Mouse (Mus musculus): ENCODE results near the gene Zmiz1.
A peak's percentile ranks its signal among the peaks of the same experiment; 100 is the strongest.

Zmiz1 gene

DNA sequence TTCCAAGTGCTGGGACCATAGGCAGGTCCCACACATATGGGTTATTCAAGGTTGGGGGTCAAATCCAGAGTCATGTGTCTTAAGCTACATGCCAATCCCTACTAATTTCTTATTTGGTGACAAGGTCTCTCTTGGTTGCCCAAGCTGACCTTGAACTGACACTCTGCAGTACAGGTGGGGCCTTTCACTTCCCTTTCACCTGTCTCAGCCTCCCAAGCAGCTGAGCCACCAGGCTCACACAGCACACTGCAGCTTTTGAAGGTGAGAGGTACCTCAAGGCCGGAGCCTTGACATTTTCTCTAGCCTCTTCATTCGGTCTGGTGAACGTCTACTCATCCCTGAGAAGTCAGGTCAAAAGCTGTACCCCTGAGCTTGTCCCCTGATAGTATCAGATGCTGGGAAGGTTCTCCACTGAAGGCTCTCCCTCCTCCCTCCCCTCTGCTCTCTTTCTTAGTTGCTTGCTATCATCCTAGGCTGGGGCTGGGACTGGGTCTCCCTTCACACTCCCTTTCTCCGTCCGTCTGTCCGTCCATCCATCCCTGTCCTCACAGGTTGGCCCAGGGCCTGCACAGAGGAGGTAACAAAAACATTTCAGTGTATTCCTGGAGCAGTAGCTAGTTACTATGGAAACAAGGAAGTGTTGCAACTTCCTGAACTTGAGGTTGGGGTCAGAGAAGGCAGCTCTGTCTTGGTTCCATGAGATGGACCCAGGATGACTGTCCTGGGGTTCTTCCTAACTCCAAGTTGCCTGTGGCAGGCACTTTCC is 13.3 kb downstream of the Zmiz1 start:
- DNase-seq (ENCODE audit: low spot score in 2 of 2): no peak

GRCm38 (mm10) chr14:25472981-25473649 is 14.1 kb downstream of the Zmiz1 start:
- DNase-seq (ENCODE audit: low spot score in 2 of 2): no peak

- DNase-seq (ENCODE audit: low spot score in 2 of 2): no peak
These were observed 15.0 kb downstream of the Zmiz1 start for GRCm38 (mm10) chr14:25474017-25474416.

DNA sequence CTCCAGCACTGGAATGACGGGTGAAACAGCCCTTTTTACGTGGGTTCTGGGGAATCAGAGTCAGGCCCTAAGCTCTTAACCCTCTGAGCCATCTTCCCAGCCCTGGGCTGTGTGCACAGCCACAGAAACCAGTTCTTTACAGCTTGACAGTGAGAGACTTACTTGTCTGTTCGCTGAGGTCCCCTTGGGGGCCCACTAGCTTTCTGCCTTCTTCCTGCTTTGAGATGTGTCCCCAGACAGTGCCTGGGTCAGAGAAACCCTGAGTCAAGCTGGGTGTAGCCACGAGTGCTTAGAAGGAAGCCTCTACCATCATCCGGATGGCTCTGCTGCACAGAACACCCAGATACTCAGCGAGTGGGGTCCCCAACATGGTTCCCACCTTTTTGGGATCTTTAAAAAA is 15.7 kb downstream of the Zmiz1 start:
- DNase-seq (ENCODE audit: low spot score in 2 of 2): no peak

DNA sequence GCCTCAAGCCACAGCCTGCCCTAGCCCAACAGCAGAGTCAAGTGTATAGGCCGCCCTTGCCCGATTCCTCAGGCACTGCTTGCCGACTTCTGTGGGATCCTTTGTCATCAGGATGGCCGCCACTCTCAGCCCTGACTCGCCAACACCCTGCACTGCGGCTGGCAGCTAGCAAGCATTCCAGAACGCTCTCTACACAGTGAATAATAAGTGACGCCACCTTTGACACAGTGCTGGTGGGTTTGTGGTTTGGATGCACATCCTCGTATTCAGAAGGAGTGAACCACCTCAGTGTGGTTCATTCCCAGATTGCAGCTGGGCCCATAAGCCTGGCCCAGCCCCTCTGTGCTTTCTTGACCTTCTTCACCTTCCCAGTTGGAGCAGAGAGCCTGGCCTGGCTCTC is 17.1 kb downstream of the Zmiz1 start:
- no peak for DNase-seq (ENCODE audit: low spot score in 2 of 2)

DNA sequence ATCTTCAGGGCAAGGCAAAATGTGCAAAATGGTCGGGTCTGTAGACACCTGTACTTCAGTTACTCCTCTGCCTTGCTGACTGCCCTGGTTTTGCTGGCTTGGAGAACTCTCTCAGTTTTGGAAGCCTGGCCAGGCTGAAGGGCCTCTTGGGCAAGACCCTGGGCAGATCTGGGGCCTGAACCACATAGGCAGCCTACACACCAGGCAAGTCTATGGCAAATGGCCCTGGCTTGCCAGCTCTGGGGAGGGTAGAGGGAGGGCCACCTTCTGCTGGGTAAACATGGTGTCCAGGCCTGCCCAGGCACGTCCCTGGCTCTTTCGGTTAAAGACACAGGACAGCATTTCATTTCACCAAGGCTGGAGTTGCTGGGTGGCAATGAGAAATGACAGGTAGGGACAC is 17.5 kb downstream of the Zmiz1 start:
- DNase-seq (ENCODE audit: low spot score in 2 of 2): no peak

- DNase-seq (ENCODE audit: low spot score in 2 of 2): no peak
These were observed 18.3 kb downstream of the Zmiz1 start for GRCm38 (mm10) chr14:25477268-25477667.

- no peak for DNase-seq (ENCODE audit: low spot score in 2 of 2)
These were observed 19.3 kb downstream of the Zmiz1 start for GRCm38 (mm10) chr14:25478257-25478656.

- DNase-seq (ENCODE audit: low spot score in 2 of 2): no peak
These were observed 19.8 kb downstream of the Zmiz1 start for GRCm38 (mm10) chr14:25478755-25479154.

DNA sequence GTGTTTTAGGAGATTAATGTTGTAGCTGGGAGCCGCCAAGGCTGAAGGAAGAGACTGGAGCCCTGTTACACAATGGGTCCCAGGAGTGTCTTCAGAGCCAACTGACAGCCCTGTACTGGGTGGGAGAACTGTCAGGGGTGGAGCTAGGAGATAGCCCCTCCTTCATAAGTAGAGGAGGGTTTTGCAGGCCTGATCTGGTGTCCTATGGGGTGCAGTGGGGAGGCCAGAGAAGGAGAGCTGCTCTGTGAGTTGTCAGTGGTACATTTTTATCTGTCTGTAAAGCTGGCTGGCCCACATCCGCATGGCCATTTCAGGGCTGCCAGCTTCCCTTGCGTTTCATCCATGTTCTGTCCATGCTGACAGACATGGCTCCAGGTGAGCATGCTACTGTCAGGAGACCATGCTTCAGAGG is 20.9 kb downstream of the Zmiz1 start:
- DNase-seq (ENCODE audit: low spot score in 2 of 2): no peak

DNA sequence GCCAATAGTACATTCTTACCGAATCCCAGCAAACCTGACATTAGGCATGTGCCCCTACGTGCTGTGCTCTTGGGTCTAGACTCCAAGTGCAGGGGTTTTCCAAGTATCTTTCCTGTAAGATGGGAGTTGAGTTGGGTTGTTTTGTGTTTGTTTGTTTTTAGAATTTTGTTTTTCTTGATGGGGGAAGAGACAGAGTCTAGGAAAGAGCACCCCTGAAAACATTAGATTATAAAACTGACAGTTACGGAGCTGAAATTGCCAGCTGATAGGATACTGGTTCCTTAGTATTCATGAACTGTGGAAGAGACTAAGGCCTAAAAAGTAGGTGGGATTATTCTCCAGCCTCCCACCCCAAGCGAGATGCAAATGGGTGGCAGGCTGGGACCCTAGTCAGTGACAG is 21.5 kb downstream of the Zmiz1 start:
- DNase-seq (ENCODE audit: low spot score in 2 of 2): no peak

DNA sequence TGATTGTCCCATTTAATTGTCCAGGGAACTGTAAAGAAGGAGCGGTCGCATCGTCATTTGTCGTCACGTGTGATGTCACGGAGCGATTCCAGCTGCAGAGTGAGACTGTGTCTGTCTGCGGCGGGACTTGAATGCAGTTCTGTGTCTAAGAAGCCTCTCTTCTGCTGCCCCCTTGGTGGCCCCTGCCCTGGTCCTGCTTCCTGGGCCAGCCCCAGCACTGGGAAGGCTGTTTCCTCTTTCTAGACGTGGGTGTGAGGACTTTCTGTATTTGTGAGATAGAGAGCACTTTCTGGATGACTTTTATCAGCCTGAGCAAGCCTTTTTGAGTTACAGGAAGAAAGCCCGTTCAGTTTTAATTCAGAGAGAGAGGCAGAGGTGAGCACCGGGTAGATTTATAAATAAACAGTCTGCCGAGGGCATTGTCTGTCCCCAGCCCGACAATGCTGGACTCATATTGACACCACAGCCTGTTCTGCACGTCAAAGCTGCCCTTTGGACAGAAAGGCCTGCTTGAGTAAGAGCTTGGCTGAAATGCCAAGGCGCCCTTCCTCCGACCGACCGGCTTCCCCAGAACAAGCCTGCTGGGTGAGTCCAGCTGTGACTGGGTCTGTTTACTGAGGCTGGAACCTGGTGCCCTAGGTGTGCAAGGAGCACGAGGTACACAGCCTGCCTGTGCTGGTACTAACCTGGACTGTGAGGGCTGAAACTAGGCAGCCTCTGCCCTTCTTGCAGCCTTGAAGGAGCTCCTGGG is 22.1 kb downstream of the Zmiz1 start:
- no peak for DNase-seq (ENCODE audit: low spot score in 2 of 2)

- DNase-seq (ENCODE audit: low spot score in 2 of 2): no peak
These were observed 22.8 kb downstream of the Zmiz1 start for GRCm38 (mm10) chr14:25481667-25482331.

DNA sequence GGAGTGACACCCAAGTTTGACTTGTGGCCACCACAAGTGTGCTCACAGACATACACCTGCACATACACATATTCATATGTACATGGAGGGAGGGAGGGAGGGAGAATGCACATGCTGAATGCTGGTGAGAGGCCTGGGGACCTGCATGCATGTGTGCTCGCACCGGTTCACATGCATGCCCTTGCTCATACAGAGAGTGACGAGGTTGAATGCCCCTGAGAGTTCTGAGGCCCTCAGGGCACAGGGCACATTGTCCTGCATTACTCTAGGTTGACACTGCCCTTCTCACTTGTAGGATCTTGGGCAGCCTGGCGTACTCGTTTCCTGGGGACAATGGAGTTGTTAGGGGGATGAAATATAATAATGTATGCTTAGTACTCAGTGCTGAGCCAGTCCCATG is 23.4 kb downstream of the Zmiz1 start:
- no peak for DNase-seq (ENCODE audit: low spot score in 2 of 2)

- no peak for DNase-seq (ENCODE audit: low spot score in 2 of 2)
These were observed 24.3 kb downstream of the Zmiz1 start for GRCm38 (mm10) chr14:25483285-25483684.

- DNase-seq (ENCODE audit: low spot score in 2 of 2): no peak
These were observed 25.1 kb downstream of the Zmiz1 start for GRCm38 (mm10) chr14:25484049-25484448.

DNA sequence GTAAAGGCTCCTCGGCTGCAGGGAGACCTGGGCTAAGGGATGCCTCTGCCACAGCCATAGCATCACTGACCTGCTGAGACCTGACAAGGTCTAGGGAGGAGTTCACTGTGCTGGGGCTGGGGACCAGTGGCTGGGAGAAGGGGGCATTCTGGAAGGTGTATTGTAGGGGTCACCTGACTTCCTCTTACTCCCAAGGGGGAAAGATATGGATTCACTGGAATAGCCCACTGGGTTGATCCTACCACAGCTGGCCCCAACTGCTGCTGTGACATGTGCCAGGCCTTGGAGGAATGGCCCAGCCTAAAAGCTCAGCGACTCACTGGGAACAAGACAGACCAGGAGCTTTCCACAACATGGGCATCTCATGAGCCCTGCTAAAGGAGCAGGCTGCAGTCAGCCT is 27.2 kb downstream of the Zmiz1 start:
- DNase-seq (ENCODE audit: low spot score in 2 of 2): no peak

- DNase-seq (ENCODE audit: low spot score in 2 of 2): no peak
These were observed 27.9 kb downstream of the Zmiz1 start for GRCm38 (mm10) chr14:25486742-25487469.

- DNase-seq (ENCODE audit: low spot score in 2 of 2): no peak
These were observed 28.5 kb downstream of the Zmiz1 start for GRCm38 (mm10) chr14:25487470-25487955.

- peak in 1 of 2 experiments; percentile 47 for DNase-seq (ENCODE audit: low spot score in 2 of 2)
These were observed 29.2 kb downstream of the Zmiz1 start for GRCm38 (mm10) chr14:25488097-25488613.

All from frontal cortex, postnatal 36 days (tissue).